Mouse (Mus musculus) 416B (cell line): ENCODE measurements around the gene Lrp1.
A peak's percentile ranks its signal among the peaks of the same experiment; 100 is the strongest.

Source experiments
- DNase-seq: peaks from one replicate; pipeline ENCODE4 v3.0.0; 2011; ENCODE audit warnings: low read depth

Lrp1 gene

DNA sequence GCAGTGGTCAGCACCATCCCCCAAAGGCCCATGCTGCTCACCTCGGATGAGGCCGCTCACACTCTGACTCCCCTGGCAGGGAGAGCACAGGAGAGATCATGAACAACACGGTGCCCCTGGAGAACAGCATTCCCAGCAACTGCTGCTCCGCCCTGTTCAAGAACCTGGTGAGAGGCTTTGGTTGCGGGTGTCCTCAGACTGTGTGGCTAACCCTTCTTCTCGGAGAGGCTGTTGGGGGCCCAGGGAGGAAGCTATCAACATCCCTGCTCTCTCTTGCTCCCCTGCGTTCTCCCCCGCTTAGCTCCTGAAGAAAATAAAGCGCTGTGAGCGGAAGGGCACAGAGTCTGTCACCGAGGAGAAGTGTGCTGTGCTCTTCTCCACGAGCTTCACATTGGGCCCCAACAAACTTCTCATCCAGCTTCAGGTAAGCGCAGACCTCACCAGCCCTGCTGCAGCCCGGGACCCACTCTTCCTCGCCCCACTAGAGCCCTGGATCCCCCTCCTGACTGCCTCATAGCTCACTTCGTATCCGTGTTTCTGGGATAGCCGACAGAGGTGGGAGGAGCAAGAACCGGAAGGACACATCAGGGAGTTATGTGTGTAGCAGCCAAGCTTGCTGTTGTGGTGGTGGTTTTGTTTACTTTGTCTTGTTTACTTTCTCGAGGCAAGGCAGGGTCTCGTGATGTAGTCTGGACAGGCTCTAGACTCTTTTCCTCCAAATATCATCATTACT, 32.1 kb upstream of the Lrp1 start:
- DNase-seq: no peak

DNA sequence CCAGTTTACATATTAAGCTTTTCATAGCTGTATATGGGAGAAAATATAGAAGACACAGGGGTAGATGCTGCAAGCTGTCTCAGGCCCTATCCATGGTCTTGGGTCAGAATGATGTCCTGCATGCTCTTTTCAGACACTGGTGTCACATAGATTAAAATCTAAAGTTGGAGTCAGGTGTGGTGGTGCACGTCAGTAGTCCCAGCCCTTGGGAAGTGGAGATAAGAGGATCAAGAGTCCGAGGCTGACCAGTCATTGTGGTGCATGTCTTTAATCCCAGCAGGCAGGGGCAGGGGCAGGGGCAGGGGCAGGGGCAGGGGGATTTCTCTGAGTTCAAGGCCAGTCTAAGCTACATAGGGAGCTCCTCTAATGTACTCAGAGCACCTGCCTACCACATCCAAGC, 24.8 kb upstream of the Lrp1 start:
- no peak for DNase-seq

DNA sequence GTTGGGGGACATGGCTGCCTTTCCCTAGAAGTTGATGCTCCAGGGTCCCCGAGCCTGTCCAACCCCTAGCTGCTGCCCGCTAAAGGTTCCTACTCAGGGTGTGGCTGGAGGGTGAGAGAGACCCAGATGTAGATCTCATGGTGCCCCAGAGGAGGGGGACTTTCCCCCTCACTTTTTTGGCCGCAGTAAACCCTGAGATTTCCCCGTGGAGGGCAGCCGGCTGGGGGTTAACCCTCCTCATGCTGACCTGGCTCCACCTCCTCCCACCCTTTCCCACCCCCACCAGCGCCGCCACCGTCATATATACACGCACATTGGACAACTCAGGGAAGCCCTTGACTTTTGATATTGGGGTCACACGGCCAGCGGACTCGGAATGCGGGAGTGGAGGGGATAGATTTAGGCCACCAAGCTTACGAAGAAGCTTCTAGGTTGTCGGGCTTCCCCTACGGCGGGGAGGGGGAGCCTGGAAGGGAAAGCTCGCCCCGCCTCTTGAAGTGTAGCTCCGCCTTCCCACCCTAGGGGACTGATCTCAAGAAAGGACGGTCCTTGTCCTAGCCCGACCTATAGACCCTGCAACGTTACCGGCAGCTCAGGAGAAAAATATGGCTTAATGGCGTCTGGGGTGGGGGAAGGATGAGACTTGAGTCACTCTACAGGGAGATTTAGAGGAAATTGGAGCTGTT, 22.7 kb upstream of the Lrp1 start:
- peak; percentile 83 for DNase-seq

DNA sequence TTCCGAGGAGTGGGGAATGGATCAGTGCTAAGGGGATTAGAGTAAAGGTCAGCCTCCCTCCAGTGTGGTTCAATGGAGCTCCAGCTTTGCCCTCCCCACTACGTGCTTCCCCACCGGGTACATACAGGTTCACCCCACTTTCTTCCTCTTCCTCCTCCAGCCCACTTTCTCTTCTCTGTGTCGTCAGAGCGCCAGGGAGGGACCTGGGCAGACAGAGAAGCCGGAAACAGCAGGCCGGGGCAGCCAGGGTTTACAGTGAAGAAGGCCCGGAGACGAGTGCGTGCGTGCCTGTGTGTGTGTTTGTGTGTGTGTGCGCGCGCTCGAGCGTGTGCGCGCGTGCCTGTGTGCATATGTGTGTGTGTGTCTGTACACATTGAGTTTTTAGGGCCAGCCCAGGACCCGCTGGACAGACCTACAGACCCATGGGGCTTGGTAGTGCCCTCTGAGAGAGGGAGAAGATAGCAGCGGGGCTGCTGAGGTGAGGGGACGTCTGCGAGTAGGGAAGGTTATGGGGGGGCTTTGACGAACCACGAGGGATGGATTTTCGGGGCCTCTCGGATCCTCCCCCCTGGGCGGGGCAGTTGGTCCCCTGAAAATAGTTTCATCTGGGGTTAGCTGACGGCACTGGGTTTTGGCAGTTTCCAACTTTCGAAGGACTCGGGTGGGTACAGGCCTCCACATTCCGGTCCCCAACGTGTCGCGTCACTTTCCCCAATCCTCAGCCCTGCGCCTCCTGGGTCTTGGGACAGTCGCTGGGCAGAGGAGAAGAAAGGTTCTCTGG, 22.0 kb upstream of the Lrp1 start, which contains the start of gene Stat6:
Gene Stat6 (plus strand): TSS at position 215 of the 781 bp plus-strand sequence.
- peak; percentile 91 for DNase-seq

DNA sequence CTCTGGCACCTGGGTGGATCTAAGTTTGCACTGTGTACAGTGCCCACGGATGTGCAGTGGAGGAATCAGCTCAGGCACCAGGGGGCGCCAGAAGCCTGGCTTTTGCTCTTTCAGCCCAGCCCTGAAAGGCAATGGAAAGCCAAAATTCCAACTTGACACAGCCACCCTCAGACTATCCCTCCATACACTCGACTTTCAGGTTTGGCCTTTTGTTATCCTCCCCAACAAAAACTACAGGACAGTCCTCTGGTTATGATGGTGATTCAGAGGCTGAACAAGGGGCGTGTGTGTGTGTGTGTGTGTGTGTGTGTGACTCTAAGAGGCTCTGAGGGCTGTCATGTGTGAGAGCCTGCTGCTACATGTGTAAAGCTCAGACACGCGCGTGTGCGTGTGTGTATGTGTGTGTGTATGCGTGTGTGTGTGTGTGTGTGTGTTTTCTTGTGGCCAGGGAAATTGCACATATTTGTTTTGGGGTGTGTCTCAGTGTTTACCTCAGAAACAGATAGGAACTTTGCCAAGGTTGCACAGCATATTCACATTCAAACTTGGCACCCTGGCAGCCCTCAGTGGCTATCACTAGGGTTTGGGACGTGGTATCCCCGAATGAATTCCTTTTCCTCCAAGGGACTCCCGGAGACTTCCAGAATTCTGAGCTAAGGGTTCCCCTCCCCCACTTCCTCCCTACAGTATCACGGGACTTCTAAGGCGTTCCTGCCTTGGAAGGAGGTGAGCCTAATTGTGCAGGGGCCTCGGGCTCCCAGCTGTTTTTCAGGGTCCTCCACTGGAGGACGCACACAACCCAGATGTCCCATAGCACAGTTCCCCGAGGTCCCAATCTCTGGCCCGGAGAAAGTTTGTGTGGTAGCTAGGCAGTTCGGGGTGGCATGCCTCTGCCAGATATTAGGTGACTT, 21.2 kb upstream of the Lrp1 start:
- peak; percentile 81 for DNase-seq

DNA sequence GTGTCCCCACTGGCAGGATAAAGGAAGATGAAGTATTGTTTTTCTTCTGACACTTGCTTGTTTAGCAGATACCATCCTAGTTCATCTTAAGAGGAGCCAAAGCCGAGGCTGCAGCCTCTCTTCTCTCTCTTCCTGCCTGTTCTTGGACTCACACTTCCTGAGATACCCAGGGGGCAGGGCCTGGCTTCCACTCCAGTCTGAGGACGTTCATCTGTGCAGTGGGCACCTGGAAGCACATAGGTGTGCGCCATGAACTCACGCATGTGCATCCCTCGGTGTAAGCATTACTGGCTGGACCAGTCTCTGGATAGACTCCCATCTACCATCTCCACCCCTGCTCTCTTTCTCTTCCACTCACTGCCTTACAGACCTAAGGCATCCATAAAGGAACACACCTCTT, 19.5 kb upstream of the Lrp1 start:
- DNase-seq: no peak

DNA sequence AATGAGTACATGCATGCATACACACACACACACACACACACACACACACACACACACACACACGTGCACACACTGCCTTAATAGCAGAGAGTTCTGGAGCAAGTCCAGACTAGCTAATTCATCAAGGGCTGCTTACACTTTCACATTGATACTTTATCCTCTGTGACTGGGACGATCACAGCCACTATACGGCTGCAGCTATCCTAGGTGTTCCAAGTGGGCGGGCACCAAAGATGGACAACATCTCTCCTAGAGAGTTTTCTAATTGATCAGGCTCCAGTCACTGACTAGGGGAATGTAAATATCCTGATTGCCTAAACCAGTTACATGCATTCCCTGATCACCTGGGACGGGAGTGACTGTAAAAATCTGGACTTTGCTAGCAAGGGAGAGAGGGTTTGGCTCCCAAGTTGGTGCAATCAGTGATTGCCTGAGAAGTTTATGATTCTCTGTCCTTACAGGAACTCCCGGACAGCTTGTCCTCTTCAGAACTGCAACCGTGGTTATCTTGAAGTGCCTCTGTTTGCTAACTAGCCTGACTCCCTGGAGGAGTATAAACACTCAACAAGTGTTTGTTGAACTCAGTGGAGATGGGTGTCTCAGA, 11.8 kb upstream of the Lrp1 start:
- no peak for DNase-seq

DNA sequence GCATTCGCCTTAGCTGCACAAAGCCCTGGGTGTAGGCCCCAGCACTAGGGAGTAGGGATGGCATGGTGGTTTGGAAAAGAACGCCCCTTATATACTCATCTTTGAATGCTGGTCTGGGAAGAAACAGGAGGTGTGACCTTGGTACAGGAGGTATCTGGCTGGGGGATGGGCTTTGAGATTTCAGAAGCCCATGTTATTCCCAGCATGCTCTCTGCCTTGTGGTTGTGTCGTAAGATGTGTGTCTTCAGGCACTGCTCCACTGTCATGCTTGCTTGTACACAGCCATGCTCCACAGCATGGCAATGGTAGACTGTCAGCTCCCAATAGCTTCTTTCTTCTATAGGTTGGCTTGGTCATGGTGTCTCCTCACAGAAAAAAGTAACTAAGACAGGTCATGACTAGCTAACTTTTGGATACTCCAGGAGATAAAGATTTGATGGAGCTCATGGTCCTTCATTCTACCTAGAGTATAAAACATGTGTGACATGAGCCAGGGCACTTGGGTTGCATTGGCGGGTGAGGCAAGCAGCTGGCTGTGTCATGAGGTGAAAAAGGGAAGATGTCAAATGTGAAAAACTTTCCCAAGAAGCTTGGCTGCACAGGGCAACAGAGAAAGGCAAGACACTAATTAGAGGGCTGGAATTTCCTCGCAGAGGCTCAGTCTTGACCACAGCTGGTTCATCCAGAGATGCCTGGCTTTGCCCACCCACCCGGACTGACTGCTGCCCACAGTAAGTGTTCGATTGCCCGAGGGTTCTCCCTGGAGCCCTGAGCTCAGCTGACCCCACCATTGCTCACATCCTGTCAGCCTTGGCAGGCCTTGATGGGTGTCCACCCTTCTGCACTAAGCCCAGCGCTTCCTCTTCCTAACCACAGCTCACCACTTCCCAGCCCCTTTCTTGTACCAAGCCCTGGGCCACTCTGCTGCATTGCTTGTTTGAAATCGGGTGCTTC, 10.6 kb upstream of the Lrp1 start:
- peak; percentile 74 for DNase-seq

DNA sequence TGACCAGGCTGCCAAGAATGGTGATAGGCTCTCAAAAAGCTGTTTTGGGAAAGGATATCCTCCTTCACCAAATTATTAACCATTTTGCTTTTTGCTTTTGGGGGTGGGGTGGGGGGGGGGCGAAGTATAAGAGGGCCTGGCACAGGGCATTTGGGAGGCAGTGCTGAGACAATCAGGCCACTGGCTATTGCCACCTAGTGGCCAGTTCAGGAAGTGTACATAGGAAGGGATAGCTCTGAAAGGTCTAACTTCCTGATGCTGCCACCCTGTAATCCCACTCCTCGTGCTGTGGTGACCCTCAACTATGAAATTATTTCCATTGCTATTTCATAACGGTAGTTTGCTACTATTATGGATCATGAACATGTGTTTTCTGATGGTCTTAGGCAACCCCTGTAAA, 5.5 kb upstream of the Lrp1 start:
- DNase-seq: no peak

DNA sequence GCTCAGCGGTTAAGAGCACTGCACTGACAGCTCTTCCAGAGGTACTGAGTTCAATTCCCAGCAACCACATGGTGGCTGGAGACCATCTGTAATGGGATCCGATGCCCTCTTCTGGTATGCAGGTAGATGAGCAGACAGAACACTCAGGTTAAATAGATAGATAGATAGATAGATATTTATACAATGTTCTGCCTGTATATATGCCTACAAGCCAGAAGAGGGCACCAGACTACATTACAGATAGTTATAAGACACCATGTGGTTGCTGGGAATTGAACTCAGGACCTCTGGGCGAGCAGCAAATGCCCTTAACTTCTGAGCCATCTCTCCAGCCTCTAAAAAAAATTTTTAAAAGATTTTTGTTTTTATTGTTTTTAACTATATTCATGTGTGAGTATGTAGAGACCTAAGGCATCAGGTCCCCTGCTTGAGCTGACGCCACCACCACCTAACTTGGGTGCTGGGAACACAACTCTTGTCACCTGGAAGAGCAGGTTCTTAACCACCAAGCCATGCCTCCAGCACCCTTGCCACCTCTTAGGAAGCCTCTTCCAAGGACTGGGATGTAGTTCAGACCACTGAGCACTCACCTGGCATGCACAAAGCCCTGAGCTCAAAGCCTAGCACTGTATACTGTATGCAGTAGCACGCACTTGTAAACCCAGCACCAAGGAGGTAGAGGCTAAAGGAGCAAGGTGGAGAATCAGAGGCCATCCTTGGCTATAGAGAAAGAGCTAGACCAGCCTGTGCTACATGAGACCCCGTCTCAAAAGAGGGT, 2.7 kb upstream of the Lrp1 start:
- no peak for DNase-seq

DNA sequence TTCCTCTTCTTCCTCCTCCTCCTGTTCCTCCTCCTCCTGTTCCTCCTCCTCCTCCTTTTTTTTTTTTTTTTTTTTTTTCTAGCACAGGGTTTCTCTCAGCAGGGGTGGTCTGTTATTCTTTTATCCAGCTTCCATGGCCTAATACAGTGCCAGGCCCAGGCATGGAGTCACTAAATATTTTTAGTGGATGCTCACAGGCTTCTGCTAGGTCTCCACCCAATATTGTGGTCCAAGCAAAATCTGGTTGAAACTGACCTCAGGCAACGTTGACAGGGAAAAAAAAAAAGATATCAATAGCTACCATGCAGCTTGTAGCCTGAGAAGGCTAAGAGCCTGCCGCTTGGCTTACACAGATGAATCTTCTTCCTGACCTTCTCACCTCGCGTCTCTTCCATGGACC, 1.7 kb upstream of the Lrp1 start:
- DNase-seq: no peak

DNA sequence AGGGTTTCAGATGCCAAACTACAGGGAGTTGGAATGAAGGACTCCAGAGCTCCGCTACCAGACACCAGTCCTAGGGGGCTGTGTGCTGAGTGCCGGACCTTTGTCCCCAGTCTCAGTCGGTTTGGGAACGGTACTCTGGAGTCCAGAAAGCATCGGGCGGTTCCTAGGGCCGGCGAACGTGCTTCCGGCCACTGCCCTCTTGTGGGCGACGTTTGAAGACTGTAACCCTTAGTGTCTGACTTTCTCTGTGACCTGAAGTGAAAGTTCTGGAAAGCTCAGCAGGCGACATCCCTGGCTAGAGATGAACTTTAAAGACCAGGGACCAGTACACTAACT, 1.1 kb upstream of the Lrp1 start:
- peak; percentile 74 for DNase-seq

DNA sequence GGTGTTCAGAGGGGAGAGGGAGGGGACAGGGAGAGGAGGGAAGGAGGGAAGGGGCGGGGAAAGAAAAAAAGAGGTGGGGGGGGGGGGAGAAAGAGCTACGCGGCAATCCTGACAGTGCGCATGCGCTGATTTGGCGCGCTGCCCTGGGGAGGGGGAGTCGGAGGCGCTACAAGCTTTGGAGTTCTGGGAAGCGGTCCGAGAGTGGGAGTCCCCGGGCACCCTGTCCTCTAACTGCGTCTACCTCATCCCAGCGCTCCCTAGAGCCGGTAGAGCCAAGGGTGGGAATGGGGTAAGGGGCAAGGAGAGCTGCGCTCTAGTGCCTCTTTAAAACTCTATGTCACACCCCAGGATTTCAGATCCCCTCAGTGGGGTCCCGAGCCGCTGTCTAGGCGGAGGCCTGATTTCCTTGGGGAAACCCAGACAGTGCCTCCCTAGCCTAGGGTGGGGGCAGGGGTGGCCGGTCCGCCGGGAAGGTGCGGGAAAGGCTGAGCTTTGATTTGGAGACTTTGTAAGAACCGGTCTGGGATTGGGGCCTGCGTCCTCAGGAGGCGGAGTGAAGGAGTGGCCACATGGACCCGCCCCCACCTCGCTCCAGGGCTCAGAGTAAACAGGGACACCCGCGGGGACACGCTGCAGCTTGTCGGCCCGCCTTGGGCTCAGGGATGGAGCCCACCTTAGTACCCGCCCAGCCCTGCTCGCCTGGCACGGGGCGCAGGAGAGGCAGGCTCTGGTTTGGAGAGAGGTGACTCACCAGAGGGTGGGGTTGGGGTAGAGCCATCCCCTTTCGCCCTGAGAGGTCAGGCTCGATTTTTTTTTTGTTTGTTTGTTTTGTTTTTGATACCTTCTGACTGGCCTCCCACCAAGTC, 476 bp upstream of the Lrp1 start:
- DNase-seq: peak; percentile 72

DNA sequence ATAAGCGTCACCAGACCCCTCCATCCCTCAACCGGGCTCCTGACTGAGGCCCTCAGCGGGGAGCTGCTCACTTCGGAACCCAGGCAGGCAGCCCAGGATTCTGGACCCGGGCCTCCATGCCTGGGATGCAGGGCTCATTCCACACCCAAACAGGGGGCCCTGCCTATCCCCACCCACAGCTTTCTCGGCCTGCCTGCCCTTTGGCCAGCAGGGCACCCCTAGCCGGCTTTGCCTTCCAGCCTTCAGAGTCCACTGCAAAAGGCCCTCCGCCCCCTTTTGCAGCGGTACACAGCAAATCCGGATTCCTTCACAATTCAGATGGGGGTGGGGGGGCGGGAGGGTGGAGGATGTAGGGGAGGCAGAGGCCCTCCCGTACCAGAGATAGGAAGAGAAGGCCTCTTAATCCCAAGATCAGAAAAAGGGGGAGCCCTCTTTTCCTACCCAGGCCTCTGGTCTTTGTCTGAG, 975 bp downstream of the Lrp1 start:
- no peak for DNase-seq

DNA sequence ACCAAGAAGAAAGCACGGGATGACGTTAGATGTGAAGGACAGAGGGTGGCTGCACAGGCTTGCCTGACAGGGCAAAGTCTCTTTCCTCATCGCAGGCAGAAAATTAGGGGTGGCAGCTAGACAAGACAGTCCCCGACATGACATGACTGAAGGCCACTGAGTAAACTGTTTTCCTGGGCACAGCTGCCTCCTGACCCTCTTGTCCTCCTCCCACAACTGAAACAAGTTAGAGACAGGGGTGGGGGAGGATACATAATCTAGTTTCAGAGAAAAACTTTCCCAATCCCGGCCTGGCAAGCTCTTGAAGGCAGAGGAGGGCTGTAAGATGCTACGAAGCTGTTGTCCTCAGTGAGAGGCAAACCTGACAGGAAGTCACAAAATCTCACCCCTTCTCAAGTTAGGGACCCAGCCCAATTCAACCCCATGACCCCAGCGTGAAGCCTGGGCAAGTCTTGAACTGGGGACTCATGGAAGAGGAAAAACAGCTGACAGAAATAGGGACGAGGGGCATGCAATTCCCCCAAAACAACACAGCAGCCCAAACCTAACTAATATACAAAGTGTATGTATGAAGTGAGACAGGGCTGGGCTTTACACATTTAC, 1.7 kb downstream of the Lrp1 start:
- no peak for DNase-seq

DNA sequence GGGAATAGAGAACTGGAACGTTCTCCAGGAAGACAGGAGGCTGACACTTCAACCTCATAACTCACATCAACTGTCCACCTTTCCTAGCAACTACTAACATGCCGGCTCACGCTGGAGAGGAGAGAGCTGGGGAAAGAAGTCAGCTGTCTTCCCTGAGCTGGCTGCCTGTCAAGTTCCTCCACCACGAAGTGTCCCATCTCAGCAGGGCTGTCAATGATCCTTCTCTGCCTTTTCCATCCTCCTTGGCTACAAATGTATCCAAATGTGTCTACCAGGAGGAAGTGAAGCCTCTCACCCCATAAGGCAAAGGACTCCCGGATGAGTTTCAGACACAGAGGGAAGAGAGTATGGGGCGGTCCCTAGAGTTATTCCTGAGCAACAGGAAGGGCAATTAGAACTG, 2.8 kb downstream of the Lrp1 start:
- no peak for DNase-seq

DNA sequence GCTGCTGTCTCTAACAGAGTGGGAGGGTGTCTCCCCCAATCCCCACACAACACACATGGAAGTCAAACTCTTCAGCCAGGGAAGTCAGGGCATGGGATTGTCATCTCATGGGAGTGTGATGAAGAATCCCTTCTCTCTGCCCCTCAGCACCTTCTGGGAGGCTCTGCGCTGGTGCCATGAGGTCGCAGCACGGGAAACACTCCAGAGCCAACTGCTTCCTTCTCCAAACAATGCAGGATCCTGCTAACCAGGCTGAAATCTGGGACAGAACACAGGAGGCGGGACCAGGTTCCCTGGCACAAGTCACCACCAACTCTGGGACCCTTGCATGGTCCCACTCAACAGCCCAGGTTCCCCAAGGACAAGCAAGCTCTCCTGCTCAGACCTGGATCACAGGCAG, 3.7 kb downstream of the Lrp1 start:
- DNase-seq: no peak

DNA sequence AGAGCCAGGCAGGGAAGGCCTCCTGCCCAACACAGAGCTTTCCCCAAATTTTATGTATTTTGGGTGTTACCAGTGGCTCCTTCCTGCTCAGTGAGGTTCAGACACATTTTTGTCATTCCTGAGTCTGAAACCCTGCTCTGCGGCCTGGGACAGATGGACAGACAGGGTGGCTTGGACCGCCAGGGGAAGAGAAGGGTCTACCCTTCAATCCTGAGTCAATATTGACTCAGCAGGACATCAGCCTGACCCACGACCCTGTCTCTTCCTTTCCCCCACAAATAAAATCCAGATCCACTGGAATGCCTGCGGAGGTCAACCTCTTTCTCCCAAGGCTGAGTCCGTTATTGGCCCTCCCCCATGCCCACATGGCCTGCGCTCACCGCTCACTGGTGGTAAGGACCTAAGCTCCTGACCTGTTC, 4.7 kb downstream of the Lrp1 start:
- no peak for DNase-seq
